Mouse (Mus musculus): ENCODE data around the gene Rasgef1b. TPM values are rescaled to one million over a fixed set of nuclear protein-coding genes. Genes with fewer than 3 reads are reported as not detected.

Rasgef1b gene
- polyA plus RNA-seq, 1 experiment from 2014 or later = 6.5 TPM

Other genes starting within 250 kb of the Rasgef1b start
- not detected in 2 replicates for gene Vamp9, start 177.2 kb upstream of the Rasgef1b start, polyA plus RNA-seq (2014; fragmentation: Nextera tagmentation; extraction: Ambion mirVana)
- 127 and 140 TPM in 2 replicates for gene Hnrnpd, start 249.9 kb upstream of the Rasgef1b start, polyA plus RNA-seq (2014; fragmentation: Nextera tagmentation; extraction: Ambion mirVana)
- gene 4930524J08Rik, start 250.0 kb upstream of the Rasgef1b start, polyA plus RNA-seq (2014; fragmentation: Nextera tagmentation; extraction: Ambion mirVana) = 1.7 and 2.4 TPM in 2 replicates